Mouse (Mus musculus) retina, embryonic 14.5 days (tissue): ENCODE results near the gene Ccdc96.

Source experiments
- DNase-seq: peaks from one replicate; pipeline ENCODE4 v3.0.0-alpha.2; 2015; ENCODE audit warnings: low spot score

Ccdc96 gene

DNA sequence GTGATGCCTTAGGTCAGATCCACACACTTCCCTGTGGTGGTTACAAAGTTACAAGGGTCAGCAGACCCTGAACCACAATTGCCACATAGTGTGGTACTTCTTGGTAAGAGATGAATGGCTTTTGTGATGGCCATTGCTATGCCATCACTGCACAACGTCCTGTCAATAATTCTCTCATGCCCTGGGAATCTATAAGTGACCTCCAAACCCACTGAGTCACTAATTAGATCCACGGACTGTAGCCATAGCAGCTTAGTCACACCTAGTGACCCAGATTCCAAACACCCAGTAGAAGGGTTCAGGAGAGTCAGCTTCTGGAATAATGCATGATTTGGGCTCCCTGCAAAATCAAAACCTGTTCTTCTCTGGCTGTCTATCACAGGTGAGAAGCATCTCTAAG, 40.8 kb downstream of the Ccdc96 start:
- DNase-seq, result no peak

DNA sequence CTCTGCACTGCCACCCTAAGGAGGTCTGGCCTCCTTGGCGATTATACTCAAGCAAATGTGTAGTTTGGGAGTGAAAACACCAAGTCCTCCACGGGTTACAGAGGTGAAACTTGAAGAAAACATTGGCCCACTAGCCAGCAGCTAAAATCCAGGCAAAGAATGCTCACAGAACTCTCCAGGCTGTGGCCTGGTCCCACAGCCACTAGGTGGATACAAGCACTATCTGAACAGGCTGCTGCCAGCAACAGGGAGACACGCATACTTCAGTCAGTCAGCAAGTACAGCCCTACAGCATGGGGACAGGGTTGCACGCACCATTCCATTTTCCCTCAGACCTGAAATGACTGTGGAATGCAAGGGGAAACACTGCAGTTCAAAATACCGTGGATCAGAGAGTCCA, 41.9 kb downstream of the Ccdc96 start:
- DNase-seq, result peak; percentile 18

DNA sequence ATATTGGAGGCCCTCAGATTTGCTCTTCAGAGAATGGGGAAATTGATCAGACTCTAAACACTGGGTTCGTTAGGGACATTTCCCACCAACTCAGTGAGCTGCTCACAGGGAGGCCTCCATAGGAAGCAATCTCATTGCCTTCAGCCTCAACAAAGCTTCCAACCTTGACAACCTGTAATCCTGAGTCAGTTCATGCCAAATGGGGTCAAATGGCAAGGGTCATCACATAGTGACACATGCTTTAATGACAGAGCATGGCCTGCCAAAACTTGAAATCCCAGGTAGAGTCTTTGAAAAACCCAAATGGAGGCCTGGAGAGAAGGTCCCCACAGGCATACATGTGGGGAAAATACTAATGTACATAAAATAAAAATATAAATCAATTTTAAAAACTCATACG, 42.5 kb downstream of the Ccdc96 start:
- DNase-seq, result no peak

DNA sequence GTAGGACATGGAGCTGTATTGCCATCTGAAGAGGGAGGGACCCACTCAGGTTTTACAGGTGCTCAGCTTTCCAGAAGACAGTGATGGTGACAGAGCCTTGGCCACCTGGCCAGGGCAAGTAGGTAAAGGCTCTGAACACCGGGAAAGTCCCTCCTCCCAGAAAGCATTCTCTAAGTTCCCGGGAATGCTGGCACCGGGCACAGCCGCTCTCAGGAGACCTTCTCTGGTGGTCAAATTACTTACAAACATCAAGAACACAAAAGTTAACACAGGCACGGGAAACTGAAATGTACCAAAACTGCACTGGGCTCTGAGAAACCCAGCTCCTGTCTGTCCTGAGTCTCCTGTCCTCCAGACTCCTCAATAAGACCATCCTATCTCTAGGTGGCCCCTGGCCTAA, 45.3 kb downstream of the Ccdc96 start:
- peak; percentile 15 for DNase-seq

DNA sequence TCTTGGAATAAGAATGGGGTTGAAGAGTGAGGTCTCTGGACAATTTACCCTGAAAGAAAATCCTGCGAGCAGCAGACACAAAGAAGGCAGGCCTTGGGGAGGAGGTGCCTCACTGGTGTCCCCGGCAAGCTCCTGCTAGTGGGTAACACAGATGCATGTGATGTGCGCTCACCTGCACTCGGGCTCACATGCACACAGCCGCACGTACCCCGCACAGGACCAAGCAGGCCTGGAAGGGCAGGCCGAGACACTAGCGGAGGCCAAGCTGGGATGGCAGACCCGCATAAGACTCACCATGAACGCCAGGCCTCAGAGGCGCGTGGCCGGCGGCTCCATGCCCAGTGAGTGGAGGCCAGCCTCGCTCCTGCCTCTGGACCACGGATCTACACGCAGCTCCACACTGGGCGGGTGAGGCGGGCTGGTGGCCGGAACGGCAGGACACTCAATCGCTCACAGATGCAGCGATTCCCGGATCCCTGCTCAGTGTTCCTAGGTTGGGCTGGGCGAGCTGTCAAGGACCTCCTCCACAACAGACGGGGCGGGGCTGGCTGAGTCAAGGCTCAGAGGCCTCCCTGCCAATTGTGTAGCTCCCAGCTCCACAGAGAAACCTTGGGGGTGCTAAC, 45.9 kb downstream of the Ccdc96 start:
- peak; percentile 94 for DNase-seq

DNA sequence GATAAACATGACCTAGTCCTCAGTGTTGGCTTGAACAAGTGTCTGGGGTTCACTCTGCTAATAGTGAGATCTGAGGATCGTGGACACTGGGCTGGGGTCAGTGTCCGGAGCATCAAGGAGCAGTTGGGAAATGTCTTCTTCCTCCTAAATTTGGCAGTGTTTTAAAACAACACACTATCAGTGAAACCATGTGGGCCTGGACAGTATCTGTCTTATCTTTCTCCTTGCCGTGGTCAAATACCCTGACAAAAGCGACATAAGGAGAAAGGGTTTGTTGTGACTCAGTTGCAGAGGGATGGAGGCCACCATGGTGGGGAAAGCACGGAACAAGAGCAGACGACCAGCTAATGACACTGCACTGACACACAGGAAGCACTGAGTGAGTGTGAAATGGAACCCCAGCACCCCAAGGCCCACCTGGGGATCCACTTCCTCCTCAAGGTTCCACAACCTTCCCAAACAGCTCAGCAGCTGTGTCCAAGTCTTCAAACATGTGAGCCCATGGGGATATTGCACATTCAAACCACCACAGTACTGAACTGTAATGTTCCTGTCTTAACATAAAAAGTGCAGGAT, 50.2 kb downstream of the Ccdc96 start:
- no peak for DNase-seq

DNA sequence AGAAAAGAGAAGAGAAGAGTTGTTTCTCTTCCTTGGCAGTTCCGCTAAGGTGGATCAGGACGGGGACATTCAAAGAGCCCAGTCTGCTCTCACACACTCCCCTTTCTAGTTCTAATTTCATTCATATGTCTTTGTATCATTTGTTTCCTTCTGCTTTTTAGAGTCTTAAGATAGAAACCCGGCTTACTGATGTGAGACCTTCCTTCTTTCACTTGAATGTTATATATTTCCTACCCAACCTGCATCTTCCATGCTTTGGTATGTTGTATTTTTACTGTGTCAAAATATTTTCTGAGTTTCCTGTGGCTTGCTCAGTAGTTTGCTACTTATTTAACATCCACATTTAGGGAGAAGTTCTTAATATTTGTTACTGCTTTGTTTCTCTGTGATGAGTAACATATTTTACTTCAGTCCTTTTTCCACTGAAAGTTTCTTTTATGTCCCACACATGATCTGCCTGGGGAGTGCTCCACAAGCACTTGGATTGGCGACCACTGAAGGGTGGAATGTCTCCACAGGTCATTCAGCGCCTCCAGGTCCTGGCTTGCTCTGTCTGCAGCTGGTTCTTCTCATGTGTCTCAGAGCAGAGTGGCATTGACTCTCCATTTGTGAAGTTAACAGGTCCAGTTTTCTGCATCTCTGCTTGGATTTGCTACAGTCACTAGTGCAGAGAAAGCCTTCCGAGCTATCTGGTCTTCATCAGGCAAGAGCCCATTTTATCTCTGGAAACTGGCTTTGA, 51.2 kb downstream of the Ccdc96 start:
- no peak for DNase-seq

DNA sequence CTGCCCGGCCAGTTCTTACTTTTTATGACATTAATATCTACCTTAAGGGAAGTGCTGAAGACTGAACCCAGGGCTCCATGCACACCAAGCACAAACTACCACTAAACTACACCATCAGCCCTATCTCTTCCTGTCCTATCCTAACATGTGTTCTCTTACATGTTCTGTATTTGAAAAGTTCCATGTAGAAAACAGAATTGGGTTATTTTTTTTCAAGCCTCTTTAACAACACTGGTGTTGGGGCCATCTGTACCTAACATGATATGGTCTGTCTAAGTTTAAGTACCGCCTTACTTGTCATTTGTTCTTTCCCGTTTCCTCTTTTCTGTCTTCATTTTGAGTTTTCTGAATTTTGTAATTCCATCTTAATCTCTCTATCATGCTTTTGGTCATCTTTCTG, 52.0 kb downstream of the Ccdc96 start:
- DNase-seq, result no peak
